Mouse (Mus musculus): ENCODE data around the gene Atxn7l3b.
A peak's percentile ranks its signal among the peaks of the same experiment; 100 is the strongest.
"Not testable (repeated sequence)": the region's sequence is repeated elsewhere in the genome, so short reads cannot be mapped to it uniquely, and the experiment has no call there.

The Atxn7l3b gene

GRCm38 (mm10) chr10:112928452-112929221 is at the start of gene Atxn7l3b:
Gene Atxn7l3b (minus strand): TSS chr10:112929001.
- DNase-seq: peak; percentile 95 to 98

DNA sequence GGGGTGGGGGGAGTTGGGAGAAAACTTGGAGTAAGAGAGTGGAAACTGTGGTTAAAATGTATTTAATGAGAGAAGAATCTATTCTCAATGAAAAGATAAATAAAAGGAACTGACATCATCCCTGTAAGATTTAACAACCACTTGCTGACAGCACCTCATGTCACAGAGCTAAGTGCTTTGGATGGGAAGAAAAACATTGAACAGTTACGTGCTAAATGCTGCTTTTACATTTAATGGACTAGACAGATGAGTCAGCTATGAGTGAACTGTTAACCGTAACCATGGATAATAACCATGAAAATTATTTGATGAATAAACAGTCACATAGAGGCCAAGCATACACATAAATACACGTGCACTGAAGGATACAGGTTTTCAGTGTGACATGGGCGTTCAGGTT is 48.8 kb upstream of the Atxn7l3b start:
- no peak for DNase-seq

GRCm38 (mm10) chr10:112973286-112974026 is 44.7 kb upstream of the Atxn7l3b start:
- DNase-seq: no peak

DNA sequence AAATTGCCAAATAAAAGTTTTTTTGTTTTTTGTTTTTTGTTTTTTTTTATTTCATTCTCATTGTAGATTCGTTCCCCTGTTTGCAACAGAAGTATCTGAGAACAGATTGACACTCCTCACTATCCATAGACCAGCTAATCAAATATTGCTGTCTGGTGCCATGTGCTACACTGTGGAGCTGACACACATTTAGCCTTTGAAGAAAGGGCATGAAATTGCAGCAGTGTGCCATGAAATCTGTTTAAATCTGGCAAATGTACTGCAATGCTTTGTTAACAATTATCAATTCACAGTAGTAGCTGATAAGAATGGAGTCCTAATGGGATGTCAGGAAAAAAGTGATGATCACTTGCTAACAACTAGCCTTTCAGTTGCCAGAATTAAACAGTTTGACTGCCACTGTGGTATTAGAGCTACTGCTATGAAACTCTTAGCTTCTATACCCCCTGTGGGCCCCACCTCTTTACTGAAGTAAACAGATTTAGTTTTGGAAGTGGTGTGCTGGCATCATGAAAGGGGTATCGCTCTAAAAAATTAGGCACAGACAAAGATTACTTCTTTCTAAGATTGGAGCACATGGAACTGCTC is 41.3 kb upstream of the Atxn7l3b start:
- DNase-seq: no peak

- DNase-seq: no peak
Measured at GRCm38 (mm10) chr10:112967578-112967977, 38.8 kb upstream of the Atxn7l3b start.

- DNase-seq: not testable (repeated sequence)
Measured at GRCm38 (mm10) chr10:112962216-112962615, 33.4 kb upstream of the Atxn7l3b start.

GRCm38 (mm10) chr10:112954140-112954539 is 25.3 kb upstream of the Atxn7l3b start:
- DNase-seq: no peak

- DNase-seq: no peak
Measured at GRCm38 (mm10) chr10:112948453-112948852, 19.7 kb upstream of the Atxn7l3b start.

DNA sequence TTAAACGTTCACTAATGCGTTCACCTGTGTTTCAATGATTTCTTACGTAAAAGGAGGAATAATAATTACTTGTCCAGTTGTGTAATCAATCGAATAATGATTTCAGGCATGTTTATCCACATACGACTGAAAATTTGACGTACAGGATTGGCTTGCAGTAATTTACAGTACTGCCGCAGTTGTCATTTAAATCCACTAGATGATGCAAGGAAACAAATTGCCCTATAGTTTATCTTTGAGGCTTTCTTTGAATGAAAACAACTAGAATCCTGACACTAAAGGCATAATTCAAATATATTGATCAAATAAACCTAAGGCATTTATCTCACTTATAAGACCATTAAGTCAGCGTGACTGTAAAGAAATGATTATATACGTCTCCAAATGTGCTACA is 418 bp upstream of the Atxn7l3b start:
- DNase-seq: no peak

- no peak for DNase-seq
Measured at GRCm38 (mm10) chr10:112926961-112927360, 1.8 kb downstream of the Atxn7l3b start.

GRCm38 (mm10) chr10:112926271-112926670 is 2.5 kb downstream of the Atxn7l3b start:
- no peak for DNase-seq

DNA sequence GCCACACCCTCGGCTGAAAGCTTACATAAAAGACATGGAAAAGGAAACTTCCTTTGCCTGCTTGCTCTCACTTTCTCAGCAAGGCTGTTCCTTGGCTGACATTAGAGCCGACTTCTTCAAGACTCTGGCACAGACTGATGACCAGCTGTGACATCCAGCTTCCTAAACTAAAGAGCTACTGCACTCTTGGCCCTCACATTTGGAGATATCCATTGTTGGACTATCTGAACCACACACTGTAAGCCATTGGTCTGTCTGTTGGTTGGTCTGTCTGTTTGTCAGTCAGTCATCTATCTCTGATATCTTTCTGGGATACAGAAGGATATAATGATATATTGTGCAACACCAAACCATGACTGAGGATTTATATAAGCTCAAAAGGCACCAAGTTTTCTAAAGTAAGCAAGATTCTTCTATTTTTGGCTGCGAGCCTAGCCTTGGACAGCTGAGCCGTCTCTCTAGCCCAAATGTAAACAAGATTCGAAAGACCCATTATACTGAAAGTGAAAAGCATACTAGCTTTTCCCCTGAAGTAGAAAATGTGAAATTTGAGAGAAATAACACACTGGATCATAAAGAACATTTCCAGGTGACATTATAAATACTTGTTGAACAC is 12.1 kb downstream of the Atxn7l3b start:
- no peak for DNase-seq

- no peak for DNase-seq
Measured at GRCm38 (mm10) chr10:112900243-112900642, 28.6 kb downstream of the Atxn7l3b start.

DNA sequence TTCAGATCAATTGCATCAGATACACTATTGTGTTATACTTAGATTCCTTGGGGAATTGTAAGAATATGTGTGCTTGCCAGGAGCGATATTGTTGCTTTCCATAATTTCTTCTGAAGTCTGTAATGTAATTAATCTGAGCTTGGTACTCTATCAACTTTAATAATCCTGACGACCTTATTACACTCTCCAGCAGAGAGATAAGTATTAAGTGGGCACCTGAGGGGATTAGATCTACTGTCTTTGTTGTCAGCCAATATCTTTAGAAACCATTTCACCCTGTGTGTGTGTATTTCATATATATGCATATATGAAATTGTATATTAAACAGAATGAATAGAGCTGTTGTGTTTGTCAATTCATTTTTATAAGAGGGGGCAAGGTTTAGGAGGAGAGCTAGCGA is 29.0 kb downstream of the Atxn7l3b start:
- DNase-seq: no peak

- no peak for DNase-seq
Measured at GRCm38 (mm10) chr10:112896636-112897035, 32.2 kb downstream of the Atxn7l3b start.

GRCm38 (mm10) chr10:112893622-112894252 is 35.1 kb downstream of the Atxn7l3b start:
- no peak for DNase-seq

- DNase-seq: no peak
Measured at GRCm38 (mm10) chr10:112884064-112884463, 44.7 kb downstream of the Atxn7l3b start.

GRCm38 (mm10) chr10:112883688-112884004 is 45.2 kb downstream of the Atxn7l3b start:
- DNase-seq: no peak

DNA sequence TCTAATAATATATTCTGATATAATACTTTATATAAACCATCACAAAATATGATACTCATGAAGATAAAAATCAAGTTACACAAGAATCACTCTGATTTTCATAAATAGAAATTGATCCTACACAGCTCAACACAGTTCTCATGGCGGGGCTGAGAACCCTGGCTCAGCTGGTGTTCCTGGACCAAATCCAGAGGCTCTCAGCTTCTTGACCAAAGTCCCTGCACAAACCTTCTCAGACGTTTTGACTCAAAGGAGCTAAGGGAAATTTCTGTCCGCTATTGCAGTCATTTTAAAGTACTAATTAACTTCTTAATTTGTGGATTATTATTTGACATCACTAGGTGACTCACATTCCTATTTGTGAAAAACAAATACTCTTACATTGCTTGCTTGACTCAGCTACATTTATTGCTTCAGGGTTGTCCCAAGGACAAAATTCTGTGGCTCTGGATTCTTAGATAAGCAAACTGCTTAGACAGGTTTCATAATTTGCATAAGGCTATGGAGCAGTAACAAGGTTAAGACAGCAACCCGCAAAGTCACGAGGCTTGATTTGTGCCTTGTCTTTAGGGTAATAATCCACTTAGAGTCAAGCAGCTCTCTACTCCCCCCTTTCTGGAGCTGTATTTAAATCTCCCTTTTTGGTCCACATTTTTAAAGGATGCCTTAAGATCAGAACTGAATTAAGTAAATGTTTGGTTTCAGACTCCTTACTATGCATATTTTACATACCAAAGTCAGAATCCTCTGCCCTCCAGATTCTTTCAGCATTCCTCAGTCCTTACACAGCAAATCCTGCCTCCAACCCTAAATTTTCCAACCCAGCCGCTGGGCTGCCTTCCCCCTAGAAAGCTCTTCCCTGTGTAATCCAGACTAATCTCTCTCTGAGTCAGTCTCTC is 45.8 kb downstream of the Atxn7l3b start:
- DNase-seq: no peak

GRCm38 (mm10) chr10:112882149-112882548 is 46.7 kb downstream of the Atxn7l3b start:
- DNase-seq: no peak

GRCm38 (mm10) chr10:112876655-112877393 is 52.0 kb downstream of the Atxn7l3b start:
- no peak for DNase-seq

Data from cerebellum, postnatal 36 days (tissue).